Mouse (Mus musculus): ENCODE data around the gene Zfp605.

- TF ChIP-seq POLR2A (IDR thresholded peaks at IDR 0.05; ENCODE audit: insufficient read length, low read depth) (no peak), USF1 (IDR thresholded peaks at IDR 0.05; ENCODE audit: low read depth) (no peak), TCF12 (IDR thresholded peaks at IDR 0.05; ENCODE audit: insufficient read depth, poor library complexity, severe bottlenecking) (no peak), POLR2AphosphoS2 (IDR thresholded peaks at IDR 0.05; ENCODE audit: insufficient read length, low read depth) (no peak), MYOG (IDR thresholded peaks at IDR 0.05; ENCODE audit: control insufficient read depth in 1 of 3, insufficient read depth in 1 of 3, insufficient read length in 2 of 3, low read depth in 2 of 3) (no peak), CEBPB (IDR thresholded peaks at IDR 0.05; ENCODE audit: insufficient read depth, poor library complexity, severe bottlenecking) (no peak), SRF (IDR thresholded peaks at IDR 0.05; ENCODE audit: control insufficient read depth, insufficient read length, low read depth) (no peak), E2F4 (IDR thresholded peaks at IDR 0.05; ENCODE audit: insufficient read depth) (no peak), MYOD1 (IDR thresholded peaks at IDR 0.05; ENCODE audit: control insufficient read depth in 1 of 3, insufficient read length in 2 of 3, low read depth in 2 of 3) (no peak), MAX (IDR thresholded peaks at IDR 0.05; ENCODE audit: low read depth) (no peak), TCF3 (IDR thresholded peaks at IDR 0.05; ENCODE audit: insufficient read length, low read depth) (no peak)
Measured at GRCm38 (mm10) chr5:110143007-110143406, 33.1 kb downstream of the Zfp605 start.

Measured in myocyte (in vitro differentiated cells).